Mouse (Mus musculus): Measurements from ENCODE around the gene Spaca6. TPM values are rescaled to one million over a fixed set of nuclear protein-coding genes. Genes with fewer than 3 reads are reported as not detected.

Spaca6 gene
- total RNA-seq (2021), result 100 to 1,000 TPM; 107 to 114 TPM
- long read RNA-seq, experiment 1, full-length matches to known transcripts, result 2 of 10 reads
- long read RNA-seq, experiment 1, partial matches to known transcripts, result 2 of 10 reads
- long read RNA-seq, experiment 1, other reads (novel, unspliced or antisense), result 6 of 10 reads
- long read RNA-seq, experiment 2, full-length matches to known transcripts, result 1 of 3 reads
- long read RNA-seq, experiment 2, partial matches to known transcripts, result 1 of 3 reads
- long read RNA-seq, experiment 2, other reads (novel, unspliced or antisense), result 1 of 3 reads

DNA sequence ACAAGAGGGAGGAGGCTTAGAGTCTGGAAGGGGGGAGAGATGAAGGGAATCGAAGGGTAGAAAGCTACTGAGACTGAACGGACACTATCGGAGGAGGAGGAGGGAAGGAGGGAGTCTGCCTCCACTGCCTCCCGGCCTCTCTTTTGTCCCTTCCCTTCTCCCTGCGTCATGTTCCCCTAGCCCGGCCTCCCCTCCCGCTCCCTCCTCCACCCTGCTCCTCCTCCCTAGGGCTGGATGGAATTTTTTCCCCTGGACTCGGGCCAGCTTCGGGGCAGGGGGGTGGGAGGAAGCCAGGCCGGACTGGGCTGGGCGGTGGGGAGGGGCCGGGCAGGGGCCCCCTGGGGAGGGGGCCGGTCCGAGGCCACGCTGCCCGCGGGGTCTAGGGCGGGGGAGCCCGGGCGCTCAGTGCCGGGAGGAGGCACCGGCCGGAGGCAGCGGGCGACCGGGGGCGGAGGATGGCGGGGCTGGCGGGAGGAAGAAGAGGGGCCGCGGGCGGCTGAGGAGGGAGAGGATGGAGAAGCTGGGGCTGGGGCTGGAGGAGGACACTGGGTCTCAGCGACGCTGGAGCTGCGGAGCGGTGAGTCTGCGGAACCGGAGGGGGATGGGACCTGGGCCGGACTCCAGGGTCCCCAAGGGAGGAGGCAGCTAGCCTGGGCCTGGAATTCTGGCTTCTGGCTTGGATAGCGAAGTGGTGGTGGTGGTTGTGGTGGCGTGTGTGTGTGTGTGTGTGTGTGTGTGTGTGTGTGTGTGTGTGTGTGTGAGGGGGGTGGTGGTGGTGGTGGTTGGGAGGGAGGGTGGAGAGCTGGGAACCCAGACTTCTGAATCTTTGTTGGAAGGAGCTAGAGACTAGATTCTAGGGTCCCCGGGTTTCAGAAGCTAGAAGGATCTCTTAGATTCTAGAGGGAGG, at the start of gene Spaca6:
Gene Spaca6, plus strand, starts transcription at position 408 of the 907 bp plus-strand sequence.
- intact Hi-C loops (cut with DNase I), result loop anchor here (2.0 to 10.0 kb wide), 4 partner anchors 60 to 452 kb away; partner anchors contain the start of genes Lnpep and Riok2
- TF ChIP-seq CTCF (IDR thresholded peaks at IDR 0.05), result no peak

DNA sequence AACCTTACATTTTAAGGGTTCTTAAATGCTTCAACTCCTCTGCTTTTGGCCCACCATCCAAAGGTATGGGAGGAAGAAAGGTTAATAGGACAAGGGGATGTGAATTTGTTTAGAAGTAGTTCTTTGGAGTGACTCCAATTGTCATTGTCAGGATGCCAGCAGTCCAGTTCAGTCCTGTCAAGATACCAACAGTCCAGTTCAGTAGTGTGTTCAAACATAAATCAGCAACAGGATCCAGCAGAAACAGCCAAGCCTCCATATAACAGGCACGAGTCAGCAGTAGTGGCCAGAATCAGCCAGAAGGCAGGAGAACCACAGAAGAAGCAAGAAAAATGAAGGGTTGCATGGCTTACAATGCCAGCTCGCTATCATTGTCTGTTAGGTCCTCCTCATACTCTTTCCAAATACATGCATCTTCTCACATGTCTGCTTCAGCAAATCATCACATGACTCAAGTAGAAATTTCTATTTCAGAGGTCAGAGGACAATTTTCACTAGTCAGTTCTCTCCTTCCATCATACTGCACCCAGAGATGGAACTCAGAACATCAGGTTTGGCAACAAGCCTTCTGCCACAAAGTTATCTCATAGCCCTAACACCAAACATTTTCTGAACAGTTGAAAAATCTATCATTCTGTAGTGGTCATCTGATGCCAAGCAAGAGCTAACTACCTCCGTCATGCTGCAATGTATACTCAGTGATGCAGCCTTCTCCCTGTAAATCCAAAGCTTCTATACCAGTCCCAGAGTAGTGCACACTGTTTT, 35.9 kb upstream of the Spaca6 start:
- TF ChIP-seq CTCF (IDR thresholded peaks at IDR 0.05), result no peak
- no peak for DNase-seq (ENCODE audit: extremely low spot score in 1 of 2, low spot score in 2 of 2)
- no peak overlapping the region for H3K4me3 ChIP-seq
- intact Hi-C loops (cut with DNase I), result no loop called here
- H3K27ac ChIP-seq, result no peak overlapping the region

More for the DNA sequence above, at the start of gene Spaca6:
- Histone ChIP-seq H3K4me3 (peak within 1 kb of the TSS; percentile 89), H3K27ac (peak within 1 kb of the TSS; percentile 99)
- peak; percentile 89 to 94 for DNase-seq (ENCODE audit: extremely low spot score in 1 of 2, low spot score in 2 of 2)

DNA sequence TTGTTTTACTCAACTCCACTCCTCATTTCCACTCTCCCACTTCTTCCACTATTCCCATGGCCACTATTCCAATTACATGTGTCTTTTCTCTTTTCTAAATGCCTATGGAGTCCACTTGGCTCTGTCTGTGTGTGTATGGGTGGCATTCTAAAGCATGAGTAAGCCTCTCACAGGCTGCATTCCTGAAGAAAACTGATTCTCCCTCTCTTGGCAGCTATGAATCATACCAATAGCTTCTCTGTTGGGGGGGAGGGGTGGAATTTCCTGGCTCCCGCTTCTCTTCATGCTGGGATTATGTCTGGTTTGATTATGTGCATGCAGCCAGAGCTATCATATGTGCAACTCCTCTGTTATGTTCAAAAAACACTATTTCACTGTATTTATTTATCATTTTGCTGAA, 34.4 kb upstream of the Spaca6 start:
- Histone ChIP-seq H3K4me3 (no peak overlapping the region), H3K27ac (no peak overlapping the region)
- intact Hi-C loops (cut with DNase I), result no loop called here
- no peak for TF ChIP-seq CTCF (IDR thresholded peaks at IDR 0.05)
- peak; percentile 14 to 25 for DNase-seq (ENCODE audit: extremely low spot score in 1 of 2, low spot score in 2 of 2)

DNA sequence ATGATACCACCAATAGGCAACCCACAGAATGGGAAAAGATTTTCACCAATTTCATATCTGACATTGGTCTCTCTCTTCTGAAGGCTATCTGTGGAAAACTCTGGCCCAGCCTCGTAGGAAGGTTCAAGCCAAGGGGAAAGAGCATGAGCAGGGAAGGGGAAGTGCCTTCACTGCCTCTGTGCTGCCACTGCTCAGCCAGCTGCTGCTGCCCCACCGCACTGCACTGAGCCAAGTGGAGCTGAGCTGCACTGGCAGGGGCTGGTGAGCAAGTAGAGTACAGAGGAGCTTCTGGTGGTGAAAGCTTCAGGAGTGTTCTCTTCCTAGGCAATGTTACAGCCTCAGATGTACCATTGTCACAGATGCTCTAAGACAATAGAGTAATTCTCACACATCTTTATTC, 31.4 kb upstream of the Spaca6 start:
- no peak overlapping the region for H3K4me3 ChIP-seq
- TF ChIP-seq CTCF (IDR thresholded peaks at IDR 0.05), result no peak
- intact Hi-C loops (cut with DNase I), result no loop called here
- no peak for DNase-seq (ENCODE audit: extremely low spot score in 1 of 2, low spot score in 2 of 2)
- no peak overlapping the region for H3K27ac ChIP-seq

DNA sequence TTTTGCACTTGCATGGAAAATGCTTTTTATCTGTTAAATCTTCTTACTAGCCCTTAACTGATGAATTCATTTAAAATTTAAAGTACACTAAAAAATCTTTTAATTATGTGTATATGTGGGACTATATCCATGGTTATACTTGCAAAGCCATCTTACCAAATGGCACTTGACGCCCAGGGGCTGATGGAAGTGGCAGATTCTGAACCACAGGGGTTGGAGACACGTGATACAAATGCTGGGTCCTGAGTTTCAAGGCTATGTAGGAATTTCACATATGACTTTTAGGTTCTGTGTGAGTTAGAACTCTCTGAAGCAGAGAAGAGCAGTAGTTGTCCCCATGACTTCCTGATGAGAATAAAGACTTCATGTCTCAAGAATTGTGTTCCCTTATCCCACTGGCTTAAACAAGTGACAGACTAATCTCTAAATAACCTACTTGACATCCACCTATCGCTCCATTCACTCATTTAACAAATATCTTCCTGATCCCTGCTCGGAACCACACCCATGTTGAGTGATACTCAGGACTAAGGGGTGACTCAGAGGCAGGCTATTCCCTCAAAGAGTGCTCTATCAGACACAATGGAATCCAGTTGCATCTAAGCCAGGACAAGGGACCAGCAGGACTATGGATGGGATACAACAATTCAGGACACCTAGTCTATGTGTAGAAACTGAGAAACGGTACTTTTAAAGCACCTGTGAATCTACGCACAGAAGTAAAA, 3.2 kb upstream of the Spaca6 start:
- intact Hi-C loops (cut with DNase I), result loop anchor here (10.0 kb wide), 1 partner anchor 449 kb away; the partner anchor contains the start of gene Riok2
- Histone ChIP-seq H3K4me3 (no peak overlapping the region), H3K27ac (no peak overlapping the region)
- no peak for DNase-seq (ENCODE audit: extremely low spot score in 1 of 2, low spot score in 2 of 2)
- TF ChIP-seq CTCF (IDR thresholded peaks at IDR 0.05), result no peak

DNA sequence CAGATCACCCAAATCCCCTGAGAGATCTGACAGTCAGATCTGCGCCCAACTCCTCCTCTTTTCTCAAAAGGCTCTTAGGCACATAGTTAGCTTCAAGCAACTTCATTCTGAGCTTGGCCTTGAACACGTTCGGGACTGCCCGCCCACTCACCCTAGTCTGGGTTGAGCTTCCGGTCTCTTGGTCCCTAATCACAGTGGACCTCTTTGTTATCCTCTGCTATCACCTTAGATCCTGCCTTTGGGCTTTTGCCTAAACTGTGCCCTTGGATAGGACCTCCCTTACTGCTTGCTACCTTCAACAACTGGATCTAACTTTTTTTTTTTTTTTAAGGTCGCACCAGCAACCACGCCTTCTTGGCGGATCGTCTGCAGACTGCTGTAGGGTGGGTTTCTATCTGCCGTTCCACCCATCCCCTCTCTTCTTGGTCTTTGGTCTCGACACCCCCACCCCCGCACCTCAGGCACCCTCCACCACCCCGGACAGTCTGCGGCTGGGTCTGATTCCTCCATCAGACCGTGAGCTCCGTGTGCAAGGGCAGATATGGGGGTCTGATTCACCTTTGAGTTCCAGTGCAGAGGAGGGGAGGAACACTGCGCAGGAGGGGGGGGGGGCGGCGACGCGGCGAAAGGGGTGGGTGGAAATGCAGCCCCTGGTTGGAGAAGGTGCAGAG, 902 bp upstream of the Spaca6 start:
- intact Hi-C loops (cut with DNase I), result loop anchor here (2.0 to 10.0 kb wide), 4 partner anchors 59 to 451 kb away; partner anchors contain the start of genes Lnpep and Riok2
- DNase-seq (ENCODE audit: extremely low spot score in 1 of 2, low spot score in 2 of 2), result no peak

DNA sequence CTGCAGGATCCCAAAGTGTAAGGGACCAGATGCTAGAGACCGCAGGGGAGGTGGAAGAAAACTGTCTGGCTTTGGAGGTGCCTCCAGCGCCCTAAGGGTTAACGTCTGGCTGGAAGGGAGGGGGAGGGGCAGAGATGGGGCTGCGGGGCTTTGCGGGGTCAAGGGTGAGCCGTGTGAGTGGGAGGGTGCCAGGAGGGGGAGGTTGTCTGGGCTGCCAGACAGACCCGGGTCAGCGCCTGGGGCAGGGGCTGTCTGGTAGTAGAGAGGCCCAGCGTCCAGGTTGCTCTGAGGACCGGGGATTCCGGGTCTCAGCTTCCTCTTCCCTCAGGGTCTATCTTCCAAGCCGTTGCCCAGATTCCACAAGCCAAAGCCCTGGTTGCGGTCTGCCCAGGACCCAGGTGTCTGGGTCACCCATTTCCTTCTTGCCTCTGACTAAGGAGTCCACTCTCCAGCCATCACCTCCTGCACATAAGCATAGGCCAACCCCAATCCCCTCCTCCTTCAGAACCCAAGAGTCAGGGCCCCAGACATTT, 766 bp downstream of the Spaca6 start:
- Histone ChIP-seq H3K4me3 (peak overlapping the region; percentile 89), H3K27ac (peak overlapping the region; percentile 99)
- peak; percentile 61 to 64 for DNase-seq (ENCODE audit: extremely low spot score in 1 of 2, low spot score in 2 of 2)
- intact Hi-C loops (cut with DNase I), result loop anchor here (1.0 to 10.0 kb wide), 5 partner anchors 11 to 453 kb away; partner anchors contain the start of genes Lnpep and Riok2
- TF ChIP-seq CTCF (IDR thresholded peaks at IDR 0.05), result no peak

More for the DNA sequence above, 902 bp upstream of the Spaca6 start:
- Histone ChIP-seq H3K4me3 (peak overlapping the region; percentile 89), H3K27ac (peak overlapping the region; percentile 99)
- no peak for TF ChIP-seq CTCF (IDR thresholded peaks at IDR 0.05)

DNA sequence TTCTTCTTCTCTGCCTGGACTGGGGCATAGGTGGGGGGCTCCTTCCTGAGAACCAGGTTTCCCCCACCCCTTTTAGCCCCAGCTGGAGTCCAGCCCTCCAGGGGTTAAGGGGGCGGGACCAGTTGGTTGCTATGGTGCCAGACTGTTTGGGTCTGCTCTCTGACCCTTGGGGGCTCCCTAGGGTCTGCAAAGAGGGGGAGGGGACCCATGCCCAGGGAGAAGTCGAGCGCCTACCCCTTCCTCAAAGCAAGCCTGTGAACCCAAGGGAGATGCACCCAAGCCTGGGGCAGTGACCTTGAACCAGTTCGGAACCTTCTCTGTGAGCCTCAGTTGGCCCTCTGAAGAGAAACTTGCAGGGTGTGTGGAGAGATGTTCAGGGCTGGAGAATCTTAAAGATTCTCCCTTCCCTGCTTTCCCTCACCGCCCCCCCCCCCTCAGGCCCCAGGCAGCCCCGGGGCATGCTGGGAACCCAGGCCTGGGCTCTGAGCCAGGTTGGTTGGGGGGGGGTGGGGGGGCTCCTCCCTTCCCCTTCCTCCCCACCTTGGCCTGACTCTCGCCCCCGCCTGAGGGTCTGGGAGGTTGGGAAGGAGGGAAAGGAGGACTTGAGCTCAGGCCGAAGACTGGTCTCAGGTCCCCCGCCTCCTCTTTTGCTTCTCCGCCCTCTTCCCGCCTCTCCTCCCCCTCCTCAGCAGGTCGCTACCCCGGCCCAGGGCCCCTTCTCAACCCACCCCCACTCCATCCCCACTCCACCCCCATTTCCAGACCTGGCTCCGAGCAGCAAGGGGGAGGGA, 1.4 kb downstream of the Spaca6 start:
- DNase-seq (ENCODE audit: extremely low spot score in 1 of 2, low spot score in 2 of 2), result peak; percentile 42 to 44
- peak overlapping the region; percentile 99 for H3K27ac ChIP-seq
- peak overlapping the region; percentile 89 for H3K4me3 ChIP-seq
- no peak for TF ChIP-seq CTCF (IDR thresholded peaks at IDR 0.05)
- intact Hi-C loops (cut with DNase I), result loop anchor here (1.0 to 10.0 kb wide), 4 partner anchors 10 to 454 kb away; partner anchors contain the start of gene Riok2

DNA sequence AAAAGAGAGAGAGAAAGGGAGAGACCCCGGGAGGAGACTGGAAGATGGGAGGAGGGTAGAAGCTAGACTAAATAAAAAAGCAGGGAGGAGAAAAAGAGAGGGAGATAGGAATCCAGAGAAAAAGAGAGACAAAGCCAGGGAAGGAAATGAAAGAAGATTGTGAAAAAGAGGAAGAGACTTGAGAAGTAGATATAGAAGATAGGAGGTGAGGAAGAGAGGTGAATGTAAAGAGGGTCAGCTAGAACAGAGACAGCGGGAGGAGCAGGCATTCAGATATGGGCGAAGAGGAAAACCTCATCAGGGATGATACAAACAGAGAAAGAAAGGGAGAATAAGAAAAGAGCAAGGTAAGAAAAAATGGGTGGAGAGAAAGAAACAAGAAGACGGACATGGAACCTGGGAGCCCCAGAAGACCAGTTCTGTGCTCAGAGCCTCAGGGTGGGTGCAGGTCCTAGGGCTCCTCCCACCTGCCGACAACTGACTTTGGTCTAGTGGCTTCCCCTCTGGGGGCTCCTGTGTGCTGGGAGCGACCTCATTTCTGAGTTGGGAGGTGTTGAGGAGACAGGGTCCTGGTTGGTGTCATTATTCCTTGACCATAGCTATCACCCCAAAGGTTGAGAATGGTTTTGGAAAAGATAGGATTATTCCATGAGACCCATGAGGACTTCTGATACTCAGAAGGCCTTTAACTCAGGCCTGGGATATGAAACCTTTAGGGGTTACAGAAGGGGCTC, 2.3 kb downstream of the Spaca6 start:
- intact Hi-C loops (cut with DNase I), result loop anchor here (5.0 to 10.0 kb wide), 3 partner anchors 62 to 454 kb away; partner anchors contain the start of gene Riok2
- no peak for DNase-seq (ENCODE audit: extremely low spot score in 1 of 2, low spot score in 2 of 2)

More for the DNA sequence above, 2.3 kb downstream of the Spaca6 start:
- peak overlapping the region; percentile 89 for H3K4me3 ChIP-seq
- H3K27ac ChIP-seq, result peak overlapping the region; percentile 99
- TF ChIP-seq CTCF (IDR thresholded peaks at IDR 0.05), result no peak
